Mouse (Mus musculus) embryo, embryonic 9.5 days (tissue): Measurements from ENCODE around the gene Gm9999.
"Not testable (repeated sequence)": the region's sequence is repeated elsewhere in the genome, so short reads cannot be mapped to it uniquely, and the experiment has no call there.

ENCODE experiments used
- DNase-seq: peaks from one replicate; pipeline ENCODE4 v3.0.0-alpha.2; 2017; ENCODE audit errors: extremely low spot score

Gm9999 gene

DNA sequence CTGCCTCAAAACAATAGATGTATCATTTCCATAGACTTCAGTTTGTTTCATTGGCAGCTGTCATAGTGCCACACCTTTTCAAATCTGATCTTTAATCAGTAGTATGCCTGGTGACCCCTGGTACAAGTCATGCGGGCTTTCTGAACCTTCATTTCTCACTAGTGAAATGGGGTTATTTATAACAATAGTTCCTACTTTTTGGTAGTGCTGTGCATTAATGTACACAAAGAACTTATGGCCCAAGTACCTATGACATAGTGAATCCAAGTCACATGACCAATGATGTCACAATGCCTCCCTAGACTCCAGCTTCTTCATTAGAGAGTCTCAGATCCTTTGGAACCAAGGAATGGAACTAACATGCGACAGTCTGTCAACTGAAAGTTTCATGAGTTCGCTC is at the start of gene Gm9999:
TSS of gene Gm9999 (plus strand) at position 301 of the 400 bp plus-strand sequence.
- DNase-seq: no peak

DNA sequence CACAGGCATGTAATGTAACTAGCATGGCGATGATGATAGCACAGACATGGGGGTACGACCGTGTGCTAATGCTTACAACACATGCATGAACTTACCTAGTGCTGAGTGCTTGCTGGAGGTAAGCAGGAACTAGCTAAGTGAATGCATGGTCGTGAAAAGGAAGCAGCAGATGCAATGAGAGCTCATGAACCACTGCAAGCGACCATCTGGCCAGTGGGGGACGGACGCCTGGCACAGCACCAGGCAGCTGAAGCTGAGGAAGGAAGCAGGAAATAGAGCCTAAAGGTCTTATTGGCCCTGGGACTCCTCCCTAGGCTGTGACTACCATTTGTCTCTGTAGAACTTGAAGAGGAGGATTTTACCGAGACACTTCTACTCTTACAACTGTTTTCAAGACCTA is 48.6 kb upstream of the Gm9999 start:
- no peak for DNase-seq

DNA sequence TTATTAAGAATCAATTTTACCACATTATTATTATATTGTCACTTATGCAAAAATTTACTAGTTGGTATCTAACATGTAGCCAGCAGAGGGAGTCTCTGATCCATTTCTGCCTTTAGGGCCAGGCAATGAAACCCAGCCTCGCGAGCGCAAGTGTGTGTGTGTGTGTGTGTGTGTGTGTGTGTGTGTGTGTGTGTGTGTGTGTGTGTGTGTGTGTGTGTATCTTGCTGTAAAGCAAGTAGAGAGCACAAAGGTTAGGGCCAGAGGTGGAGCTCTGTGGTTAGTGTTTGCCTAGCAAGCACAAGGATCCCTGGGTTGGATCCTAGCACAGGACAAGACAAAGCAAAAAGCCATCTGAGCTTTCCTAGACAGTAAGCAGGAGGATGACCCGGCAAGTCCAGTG is 47.5 kb upstream of the Gm9999 start:
- no peak for DNase-seq

DNA sequence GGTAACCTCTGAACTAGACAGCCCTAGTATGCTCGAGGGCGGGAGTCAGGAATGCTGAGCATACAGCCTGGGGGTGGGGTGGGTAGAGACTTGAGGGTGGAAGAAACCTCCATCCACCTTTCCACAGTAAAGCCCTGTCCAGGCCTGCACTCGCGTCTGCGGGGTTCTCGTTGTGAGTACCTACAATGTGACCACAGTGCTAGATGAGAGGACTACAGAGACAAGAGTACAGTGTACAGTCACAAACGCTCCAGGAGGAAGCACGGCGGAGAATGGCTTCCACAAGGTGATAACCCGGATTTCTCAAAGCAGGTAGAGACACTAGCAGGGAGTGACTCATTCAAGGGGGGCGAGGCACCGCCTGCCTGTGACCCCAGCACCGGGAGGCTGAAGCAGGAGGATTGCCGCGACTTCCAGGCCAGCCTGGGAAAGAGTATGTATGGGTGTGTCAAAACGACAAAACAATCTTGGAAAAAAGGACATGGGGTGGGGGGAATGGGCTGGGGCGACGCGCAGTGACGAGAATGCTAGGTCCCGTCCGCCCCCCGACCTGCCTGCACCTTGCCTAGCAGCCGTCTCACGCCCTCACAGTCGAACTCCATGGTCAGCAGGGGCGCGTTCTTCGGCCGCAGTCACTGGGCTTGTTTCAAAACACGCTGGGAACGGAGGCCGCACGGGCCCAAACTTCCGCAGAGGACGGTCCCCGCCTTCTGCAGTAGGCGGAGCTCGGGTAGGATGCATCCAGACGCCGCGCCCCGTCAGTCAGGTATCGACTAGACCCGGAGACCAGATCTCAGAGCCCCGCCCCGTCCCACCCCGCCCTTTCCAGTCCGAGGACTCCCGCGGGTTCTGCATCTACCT is 25.3 kb upstream of the Gm9999 start, which contains the start of gene Uevld:
TSS of gene Uevld (minus strand) at position 697 of the 861 bp plus-strand sequence.
- peak; percentile 97 for DNase-seq

DNA sequence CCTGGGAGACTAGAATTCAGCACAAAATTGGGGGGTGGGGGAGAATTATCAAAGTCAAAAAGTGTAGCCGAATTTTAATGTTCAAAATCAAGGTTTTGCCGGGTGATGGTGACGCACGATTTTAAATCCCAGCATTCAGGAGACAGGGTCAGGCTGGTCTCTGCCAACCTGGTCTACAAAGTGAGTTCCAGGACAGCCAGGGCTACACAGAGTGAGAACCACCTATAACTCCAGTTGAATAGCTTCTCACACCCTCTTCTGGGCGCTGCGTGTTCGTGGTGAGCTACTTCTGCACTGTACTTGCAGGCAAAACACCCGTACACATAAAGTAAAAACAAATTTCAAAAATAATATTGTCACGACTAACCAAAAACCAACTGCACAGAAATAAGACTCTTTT is 24.5 kb upstream of the Gm9999 start:
- DNase-seq: no peak

DNA sequence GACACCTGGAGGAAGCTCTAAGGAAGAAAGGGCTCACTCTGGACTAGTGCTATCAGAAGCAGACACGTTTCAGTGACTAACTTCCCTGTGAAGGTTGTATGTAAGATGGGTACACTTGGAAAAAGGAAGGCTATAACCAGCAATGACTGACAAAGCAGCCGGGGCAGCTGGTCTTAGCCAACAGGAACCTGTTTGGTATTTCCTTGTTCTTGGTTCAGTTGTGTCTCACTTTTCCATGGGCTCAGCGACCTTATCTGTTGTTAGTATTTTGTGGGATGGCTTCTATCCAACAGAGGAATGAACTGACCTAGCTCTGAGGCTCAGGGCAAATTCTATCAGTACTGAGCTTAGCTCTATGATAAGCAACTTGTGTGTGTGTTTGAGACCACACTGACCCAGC is 22.4 kb upstream of the Gm9999 start:
- no peak for DNase-seq

DNA sequence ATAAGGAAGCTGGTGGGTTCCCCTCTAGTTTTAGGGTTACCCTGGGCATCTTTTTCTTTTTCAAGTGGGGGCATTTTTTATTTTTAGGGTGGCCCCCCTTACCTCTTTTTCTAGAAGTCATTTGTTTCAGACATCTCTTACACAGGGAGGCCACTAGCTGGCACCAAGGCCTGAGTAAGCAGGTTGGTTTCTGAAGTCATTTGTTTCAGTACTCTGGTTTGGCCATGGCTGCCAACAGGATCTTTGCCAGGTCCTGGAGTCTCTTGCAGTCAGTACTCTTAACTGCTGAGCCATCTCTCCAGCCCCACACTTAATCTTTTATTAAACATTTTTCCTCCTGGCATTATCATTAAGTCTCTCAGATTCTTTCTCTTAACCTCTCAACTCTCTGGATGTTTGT is 21.2 kb upstream of the Gm9999 start:
- no peak for DNase-seq

DNA sequence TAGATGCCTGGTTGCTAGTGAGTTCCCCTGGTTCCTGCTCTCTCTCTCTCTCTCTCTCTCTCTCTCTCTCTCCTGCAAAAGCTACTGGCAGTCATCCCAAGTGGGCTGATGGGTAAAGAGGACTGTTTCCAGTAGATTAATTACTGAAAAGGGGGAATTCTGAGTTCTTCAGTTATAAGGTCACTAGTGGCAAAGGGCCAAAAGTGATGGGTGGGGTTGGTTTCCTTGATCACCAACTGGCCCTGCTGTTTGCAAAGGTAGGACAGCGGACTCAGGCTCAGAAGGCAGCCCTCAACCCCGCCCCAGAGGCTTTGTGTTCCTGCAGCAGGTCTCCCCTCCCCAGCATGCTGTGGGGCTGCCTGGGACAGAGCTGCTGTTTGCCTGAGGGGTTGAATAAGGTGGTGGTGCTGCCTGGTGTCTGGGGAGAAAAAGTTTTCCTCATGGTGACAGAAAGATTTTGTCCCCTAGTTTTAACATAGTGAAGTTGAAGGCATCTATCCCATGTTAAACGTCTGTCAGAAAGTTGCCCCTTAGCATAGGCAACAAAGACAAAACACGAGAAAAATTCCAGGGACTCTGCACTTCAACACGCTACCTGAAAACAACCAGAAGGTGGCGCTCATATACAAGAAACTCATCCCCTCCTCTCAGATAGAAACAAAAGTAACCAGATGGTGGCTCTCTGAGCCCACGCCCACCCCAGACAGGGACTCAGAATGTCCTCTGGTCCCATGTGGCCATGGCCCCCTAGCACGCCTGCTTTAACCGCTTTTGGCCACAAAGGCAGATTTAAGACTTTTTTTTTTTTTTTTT is 20.4 kb upstream of the Gm9999 start:
- DNase-seq: peak; percentile 84

DNA sequence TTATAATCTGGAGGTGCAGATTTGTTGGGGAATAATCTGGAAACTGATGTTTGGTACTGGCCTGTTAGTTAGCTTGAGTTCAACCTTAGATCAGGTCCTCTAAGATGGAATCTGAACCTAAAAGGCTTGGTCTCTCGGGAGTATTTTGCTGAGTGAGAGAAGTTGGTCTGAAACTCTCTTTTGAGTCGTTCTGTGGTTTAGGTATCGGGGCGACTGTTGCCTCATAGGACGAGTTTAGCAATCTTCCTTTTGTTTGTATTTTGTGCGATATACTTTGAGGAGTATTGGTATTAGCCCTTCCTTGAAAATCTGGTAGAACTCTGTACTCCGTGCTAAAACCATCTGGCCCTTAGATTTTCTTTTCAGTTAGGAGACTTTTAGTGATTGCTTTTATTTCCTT is 19.3 kb upstream of the Gm9999 start:
- no peak for DNase-seq

DNA sequence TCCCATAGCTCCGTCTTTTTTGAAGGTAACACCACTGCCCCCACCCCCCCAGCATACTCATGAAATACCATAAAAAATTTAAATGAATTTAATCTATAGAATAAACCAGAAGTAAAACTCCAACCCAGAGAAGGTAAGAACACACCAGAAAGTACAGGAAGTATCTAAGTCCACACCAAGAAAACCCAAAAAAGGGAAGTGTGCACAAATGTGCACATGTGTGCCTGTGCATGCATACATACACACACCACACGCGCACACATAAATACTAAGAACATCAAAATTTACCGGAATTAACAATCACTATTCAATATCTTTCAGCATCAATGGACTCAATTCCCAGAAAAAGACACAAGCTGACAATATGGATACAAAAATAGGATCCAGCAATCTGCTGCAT is 13.5 kb upstream of the Gm9999 start:
- no peak for DNase-seq

DNA sequence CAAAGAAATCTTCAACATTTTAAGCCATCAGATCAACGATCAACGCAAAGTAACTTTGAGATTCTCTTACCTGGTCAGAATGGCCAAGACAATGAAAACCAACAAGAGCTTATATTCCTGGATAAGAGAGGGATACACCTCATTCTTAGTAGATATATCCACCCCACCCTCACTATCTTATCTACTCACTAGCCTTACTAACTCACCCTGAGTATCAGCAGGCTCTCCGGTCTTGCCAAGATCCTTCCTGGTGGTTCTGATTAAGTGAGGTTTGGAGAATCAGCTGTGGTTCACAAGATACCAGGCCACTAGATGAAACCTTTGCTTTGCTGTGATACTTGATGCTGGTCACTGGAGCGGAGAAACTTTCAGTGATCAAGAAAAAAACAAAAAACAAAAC is 8.7 kb upstream of the Gm9999 start:
- no peak for DNase-seq

DNA sequence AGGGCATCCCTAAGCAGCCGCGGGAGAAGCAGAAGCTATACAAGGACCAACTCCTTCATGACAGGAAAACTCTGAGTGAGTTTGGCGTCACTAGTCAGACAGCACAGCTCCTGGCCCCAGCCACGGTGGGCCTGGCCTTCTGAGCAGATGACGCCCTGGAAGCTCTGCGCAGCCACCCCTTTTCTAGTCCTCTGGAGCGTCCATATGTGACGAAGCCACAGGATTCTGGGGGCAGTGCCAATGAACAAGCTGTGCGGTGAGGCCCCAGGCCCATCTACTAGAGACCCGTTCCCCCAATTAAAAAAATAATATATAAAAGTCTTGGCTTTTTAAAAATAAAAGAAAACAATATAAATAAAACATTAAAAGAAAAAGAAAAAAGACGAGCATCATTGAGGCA is 7.9 kb upstream of the Gm9999 start:
- DNase-seq: no peak

DNA sequence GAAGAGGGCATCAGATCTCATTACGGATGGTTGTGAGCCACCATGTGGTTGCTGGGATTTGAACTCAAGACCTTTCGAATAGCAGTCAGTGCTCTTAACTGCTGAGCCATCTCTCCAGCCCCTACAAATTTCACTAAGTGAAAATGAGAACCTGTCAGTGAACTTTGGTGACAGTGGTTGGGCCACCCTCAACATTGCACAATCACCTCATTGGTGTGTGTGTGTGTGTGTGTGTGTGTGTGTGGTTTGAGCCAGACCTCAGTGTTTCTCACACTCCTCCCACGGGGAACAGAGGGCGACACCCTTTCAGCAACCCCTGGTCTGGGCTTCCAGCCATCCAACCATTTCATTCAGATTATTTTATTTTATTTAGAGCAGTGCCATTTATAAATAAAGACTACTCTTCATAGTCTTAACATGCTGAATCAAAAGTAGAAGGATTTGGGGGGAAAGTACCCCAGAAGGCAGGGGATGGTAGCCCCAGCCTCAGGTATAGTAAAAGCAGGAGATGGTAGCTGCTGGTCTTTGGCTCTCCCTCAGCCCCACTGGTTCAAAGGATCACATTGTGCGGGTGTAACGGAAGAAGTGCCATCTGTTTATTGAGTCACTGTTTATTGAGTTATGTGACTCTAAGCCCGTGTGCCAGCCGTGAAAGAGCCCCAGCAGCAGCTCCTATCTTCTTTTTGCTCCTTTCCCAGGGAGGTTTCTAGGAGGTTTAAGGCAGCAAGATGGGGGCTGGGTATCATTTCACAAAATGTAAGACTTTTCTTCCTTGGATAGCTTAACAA is 2.5 kb downstream of the Gm9999 start:
- no peak for DNase-seq

DNA sequence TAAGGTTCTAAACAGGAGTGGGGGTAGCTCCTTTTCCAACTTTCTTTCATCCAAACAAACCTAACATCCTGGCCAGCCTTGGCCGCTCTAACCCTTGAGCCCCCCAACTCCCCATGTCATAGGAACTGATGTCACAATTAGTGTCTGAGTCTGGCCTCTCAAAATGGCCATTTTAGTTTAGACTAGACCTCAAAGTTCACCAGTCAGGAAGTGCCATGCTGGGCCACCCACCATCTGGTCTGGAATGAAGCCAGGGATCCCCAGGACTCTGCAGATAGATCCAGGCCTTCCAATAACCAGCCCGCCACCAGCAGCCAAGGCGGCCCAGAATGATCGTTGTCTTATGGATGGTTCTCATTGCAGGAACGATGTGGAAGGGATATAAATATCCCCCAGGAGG is 3.3 kb downstream of the Gm9999 start:
- DNase-seq: no peak

DNA sequence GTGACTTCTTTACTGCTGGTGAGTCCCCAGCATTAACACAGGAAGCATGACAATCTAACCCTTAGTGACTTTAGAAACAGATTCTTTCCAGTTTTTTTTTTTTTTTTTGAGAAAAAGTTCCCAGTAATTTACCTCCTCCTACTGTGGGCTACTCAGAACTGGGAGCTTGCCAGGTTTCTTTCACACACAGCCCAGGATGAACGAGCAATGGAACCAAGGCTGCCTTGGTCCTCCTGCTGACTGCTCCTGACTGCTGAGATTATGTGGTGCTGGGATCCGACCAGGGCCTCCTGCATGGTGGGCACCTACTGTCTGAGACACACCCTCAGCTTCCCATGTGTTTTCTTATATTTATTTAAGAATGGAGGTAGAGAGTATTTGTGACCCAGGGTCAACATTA is 3.7 kb downstream of the Gm9999 start:
- no peak for DNase-seq

DNA sequence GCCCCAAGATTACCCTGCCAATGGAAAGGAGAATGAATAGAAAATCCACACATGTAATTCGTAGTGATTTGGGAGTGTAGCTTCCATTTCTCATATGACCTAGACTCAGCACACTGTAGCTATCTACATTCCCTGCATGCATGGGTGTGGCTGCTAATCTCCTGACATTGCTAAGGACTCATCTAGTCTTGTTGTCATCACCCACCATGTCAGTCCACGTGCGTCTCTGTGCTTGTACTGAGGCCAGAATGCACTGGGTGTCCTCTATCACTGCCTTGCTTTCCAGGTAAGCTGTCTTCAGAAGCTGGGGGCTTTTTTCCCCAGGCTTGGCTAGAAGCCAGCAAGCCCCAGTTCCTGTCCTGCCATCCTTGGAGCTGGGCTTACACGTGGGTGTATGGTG is 6.0 kb downstream of the Gm9999 start:
- DNase-seq: not testable (repeated sequence)

DNA sequence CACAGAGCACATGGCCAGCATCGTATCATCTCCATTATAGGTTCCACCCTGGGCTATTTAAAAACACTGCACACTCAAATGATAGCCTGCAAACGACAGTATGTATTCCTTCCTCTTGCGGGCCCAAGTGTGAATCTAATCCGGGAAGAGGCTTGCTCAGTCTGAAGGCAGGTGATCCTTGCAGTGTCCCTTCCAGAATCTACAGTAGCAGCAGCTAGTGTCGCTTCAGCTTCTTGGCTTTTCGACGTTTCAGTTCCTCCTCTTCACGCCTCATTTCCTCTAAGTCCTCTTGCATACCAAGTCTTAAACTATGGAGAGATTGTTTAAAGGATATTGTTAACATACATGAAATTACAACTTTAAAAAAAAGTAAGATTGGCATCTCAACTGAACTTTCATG is 9.7 kb downstream of the Gm9999 start:
- DNase-seq: no peak

DNA sequence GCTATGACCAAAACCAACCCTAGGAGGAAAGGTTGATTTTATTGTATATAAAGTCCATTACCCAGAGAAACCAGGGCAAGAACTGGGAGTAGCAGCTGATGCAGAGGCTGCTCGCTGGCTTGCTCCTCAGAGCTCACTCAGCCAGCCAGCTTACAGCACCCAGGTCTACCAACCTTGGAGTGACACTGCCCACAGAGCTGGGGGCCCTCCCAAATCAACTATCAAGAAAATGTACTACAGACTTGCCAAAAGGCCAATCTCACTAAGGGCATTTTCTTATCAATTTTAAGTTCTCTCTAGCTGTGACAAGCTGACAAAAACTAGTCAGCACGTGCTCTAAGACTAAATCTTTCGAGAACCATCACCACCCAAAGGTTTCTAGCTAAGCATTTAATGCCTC is 12.2 kb downstream of the Gm9999 start:
- no peak for DNase-seq

DNA sequence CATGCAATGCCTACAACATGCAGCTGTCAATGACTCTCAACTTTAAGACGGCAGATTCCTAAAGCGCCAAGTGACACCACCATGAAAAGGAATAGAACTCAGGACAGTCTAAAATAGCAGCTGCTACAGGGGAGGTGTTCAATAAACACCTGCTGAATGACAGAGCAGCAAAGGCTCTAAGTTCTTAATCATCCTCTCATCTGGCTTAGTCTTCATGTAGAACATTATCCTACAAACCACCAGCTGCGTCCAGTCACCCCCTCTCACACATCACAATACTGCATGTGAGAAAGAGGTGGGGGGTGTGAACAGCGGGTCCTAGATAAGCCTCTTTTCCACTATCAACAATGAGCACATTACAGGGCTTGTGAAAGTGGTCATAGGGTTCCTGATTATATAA is 13.6 kb downstream of the Gm9999 start:
- no peak for DNase-seq

DNA sequence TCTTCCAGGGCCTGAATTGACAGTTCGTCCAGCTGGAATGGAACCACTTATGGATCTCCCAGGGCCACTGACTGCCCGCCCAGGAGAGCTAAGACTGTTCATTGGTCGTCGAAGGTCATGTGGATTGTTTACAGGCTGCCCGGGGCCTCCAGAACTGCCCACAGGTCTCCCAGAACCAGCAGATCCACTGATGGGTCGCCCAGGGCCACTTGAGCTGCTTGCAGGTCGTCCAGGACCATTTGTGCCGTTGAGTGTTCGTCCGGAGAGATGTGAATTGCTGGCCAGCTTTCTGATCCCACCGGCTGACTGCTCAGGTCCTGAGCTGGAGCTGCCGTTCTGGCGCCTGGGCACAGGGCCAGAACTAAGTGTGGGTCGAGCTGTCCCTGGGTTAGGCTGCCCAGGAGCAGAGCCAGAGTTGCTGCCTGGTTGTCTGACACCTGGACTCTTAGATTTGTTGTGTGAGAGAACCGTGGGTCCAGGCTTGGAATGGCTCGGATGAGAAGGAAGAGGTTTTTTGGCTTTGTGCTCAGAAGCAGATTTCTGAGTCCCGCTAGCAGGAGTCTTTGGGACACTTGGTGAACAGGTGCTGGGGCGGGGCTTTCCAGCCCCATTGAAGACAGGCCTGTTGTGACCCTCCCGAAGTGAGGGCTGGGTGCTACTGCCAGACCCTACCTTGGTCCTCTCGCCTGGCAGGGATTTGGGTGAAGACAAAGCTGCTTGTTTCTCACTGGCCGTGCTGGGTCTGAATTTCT is 14.4 kb downstream of the Gm9999 start:
- DNase-seq: no peak

DNA sequence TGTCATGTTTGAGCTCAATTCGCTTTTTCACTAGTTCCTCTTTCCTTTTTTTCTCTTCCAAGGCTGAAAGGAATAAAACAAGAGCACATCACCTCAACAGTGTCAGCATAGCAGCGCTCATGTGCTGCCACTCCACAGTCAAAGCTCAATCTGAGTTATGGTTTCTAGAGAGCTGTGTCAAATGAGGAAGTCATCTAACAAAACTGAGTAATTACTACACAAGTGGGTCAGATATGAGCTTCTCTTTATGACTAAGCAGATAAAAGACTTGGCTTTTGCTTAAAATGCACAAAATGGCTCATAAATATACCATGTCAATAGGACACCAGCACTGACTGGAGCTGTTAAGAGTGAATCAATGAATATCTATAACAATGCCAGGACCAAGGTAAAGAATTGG is 15.6 kb downstream of the Gm9999 start:
- no peak for DNase-seq
